Mouse (Mus musculus) layer of hippocampus, adult 8-10 months (tissue): Measurements from ENCODE around the gene Vmn1r167. TPM values are rescaled to one million over a fixed set of nuclear protein-coding genes. Genes with fewer than 3 reads are reported as not detected.
"Not testable (repeated sequence)": the region's sequence is repeated elsewhere in the genome, so short reads cannot be mapped to it uniquely, and the experiment has no call there.

ENCODE experiments used
- DNase-seq, 2 experiments: peaks; one replicate each; pipeline ENCODE4 v3.0.0; 2022; ENCODE audit warnings: low spot score in 2 of 2
- total RNA-seq, 4 experiments: library from RNA; stranded (reverse); gene quantifications; 2 replicates each; pipeline ENCODE4 v1.2.4; 2022

The Vmn1r167 gene
- total RNA-seq = not detected

DNA sequence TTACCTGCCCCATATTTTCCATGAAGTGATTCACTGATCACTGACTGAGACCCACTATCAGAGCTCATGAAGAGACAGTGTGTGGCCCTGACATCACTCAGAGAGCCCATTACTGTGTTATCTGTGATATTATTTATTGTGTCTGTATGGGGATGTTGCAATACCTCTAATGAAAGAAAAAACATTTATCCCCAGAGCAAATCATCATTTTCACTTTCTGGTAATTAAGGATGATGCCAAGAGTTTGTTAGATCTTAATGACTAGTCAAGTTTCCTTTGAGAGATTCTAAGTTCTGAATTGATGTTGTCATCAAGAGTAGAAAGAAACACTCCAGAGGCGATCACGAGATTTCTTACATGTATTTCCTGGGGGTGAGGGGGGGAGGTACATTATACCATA, at the start of gene Vmn1r167:
Vmn1r167 (minus strand) TSS at position 101 of the 400 bp plus-strand sequence.
- DNase-seq = not testable (repeated sequence)

DNA sequence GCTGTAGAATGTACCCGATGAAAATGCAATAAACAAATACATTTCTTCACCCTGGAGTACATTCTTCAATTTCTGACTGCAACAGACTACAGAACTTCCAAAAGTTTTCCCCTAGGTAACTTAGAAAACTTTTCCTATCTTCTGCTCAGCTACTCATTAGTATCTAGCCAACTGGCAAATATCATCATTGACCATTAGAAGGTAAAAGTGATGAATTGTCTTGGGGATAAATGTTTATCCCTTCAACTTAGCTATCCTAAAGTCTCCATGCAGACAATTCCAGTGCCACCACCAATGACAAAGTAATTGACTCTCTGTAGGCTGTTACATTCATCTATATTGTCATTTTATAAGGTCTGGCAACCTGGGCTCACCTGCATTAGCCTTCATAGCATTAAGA, 32.4 kb upstream of the Vmn1r167 start, which contains the start of gene Vmn1r168:
Vmn1r168 (plus strand) TSS at position 301 of the 400 bp plus-strand sequence.
- DNase-seq = not testable (repeated sequence)

DNA sequence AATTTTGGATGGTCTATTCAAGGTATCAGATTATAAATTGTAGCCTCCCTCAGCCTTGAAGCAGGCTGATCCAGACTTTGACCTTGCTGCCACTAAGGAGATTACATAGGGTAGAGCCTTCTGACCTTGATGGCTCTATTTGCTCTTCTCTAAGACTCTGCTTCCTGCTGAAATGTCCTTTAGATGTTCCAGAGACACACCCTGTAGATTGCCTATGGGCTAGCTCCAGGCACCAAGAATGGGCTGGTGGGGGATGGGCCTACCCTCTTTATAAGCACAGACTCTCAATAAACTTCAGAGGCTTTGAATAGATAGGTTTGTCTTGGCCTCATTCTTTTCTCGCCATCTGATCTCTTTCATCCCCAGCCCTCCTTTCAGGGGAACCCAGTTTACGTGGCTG, 34.1 kb downstream of the Vmn1r167 start:
- not testable (repeated sequence) for DNase-seq

DNA sequence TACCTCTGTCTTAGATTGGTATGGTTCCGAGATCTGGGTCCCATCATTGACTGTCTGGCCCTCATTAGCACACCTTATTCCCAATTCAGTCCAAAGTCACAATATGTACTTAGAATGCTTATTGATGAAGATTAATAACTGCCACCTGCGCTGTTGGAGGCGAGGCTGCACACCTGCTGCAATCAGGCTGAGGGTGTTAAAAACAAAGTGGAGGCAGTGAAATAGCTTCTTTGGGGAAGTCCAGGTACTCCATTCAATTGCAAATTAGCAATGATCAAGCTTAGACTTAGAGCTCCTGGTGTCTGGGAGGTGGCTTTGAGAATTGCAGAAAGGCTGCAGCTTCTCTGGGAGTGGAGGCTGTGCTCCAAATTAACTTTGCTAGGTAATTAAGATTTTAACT, 36.2 kb downstream of the Vmn1r167 start:
- not testable (repeated sequence) for DNase-seq

DNA sequence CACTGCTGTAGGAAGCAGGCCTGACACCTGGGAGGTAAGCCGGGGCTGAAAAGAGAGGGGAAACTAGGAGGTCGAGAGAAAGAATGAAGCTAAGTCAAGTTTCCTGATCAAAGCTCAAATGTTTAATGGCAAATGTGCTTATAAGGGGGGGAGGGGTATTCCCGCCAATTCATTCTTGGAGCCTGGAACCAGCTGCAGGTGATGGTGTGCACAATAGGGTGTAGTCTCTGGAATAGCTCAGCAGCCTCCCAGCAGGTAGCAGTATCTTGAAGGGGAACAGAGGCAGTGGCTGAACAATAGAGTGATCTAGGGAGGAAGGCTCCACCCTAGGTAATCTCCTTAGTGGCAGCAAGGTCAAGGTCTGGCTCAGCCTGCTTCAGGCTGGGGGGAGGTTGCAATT, 36.8 kb downstream of the Vmn1r167 start:
- DNase-seq = not testable (repeated sequence)

Other genes with a start within 250 kb of the Vmn1r167 start
- gene Gm6902, start 228.3 kb downstream of the Vmn1r167 start, total RNA-seq = not detected
- not detected for gene Nlrp4e, start 206.0 kb downstream of the Vmn1r167 start, total RNA-seq
- under 1 TPM in 1 of 4 experiments, not detected in 3; 0.25 TPM for gene Nlrp5, start 121.3 kb downstream of the Vmn1r167 start, total RNA-seq
- not detected for gene Vmn1r168, start 32.5 kb upstream of the Vmn1r167 start, total RNA-seq
- gene Vmn1r169, start 68.3 kb upstream of the Vmn1r167 start, total RNA-seq = not detected
- gene Vmn1r170, start 99.0 kb upstream of the Vmn1r167 start, total RNA-seq = not detected
- gene Vmn1r171, start 123.5 kb upstream of the Vmn1r167 start, total RNA-seq = not detected
- not detected for gene Vmn1r172, start 151.1 kb upstream of the Vmn1r167 start, total RNA-seq
- gene Vmn1r173, start 193.5 kb upstream of the Vmn1r167 start, total RNA-seq = not detected
- not detected for gene Vmn1r174, start 245.1 kb upstream of the Vmn1r167 start, total RNA-seq